Mouse (Mus musculus) embryonic facial prominence, embryonic 15.5 days (tissue): ENCODE results near the gene Slc35a3. TPM values are rescaled to one million over a fixed set of nuclear protein-coding genes. Genes with fewer than 3 reads are reported as not detected.

Experiments used
- ATAC-seq: fragments of 200-750 bp; cut with Nextera tagmentation; 2 replicates; pipeline ENCODE4 v1.8.0; 2017; ENCODE audit warnings: low read depth, moderate TSS enrichment; ENCODE audit not compliant: insufficient number of reproducible peaks, low FRiP score, low TSS enrichment
- H3K27ac ChIP-seq: fragments of 300-500 bp; sonication (generic); replicated peaks from 2 replicates; pipeline ENCODE4 v1.5.1; 2015; ENCODE audit warnings: mild to moderate bottlenecking, inconsistent platforms
- H3K27me3 ChIP-seq: fragments of 300-500 bp; sonication (generic); 2 replicates; pipeline ENCODE4 v1.6.1; 2015; ENCODE audit warnings: inconsistent platforms
- H3K36me3 ChIP-seq: fragments of 300-500 bp; sonication (generic); 2 replicates; pipeline ENCODE4 v1.6.1; 2015; ENCODE audit warnings: mild to moderate bottlenecking, inconsistent platforms
- H3K4me1 ChIP-seq: fragments of 300-500 bp; sonication (generic); 2 replicates; pipeline ENCODE4 v1.6.1; 2015; ENCODE audit warnings: inconsistent platforms
- H3K4me2 ChIP-seq: fragments of 300-500 bp; sonication (generic); replicated peaks from 2 replicates; pipeline ENCODE4 v1.6.1; 2015; ENCODE audit warnings: mild to moderate bottlenecking, inconsistent platforms
- H3K4me3 ChIP-seq: fragments of 300-500 bp; sonication (generic); replicated peaks from 2 replicates; pipeline ENCODE4 v1.5.1; 2015; ENCODE audit warnings: mild to moderate bottlenecking, inconsistent platforms
- H3K9ac ChIP-seq: fragments of 300-500 bp; sonication (generic); 2 replicates; pipeline ENCODE4 v1.6.1; 2015; ENCODE audit warnings: inconsistent platforms
- H3K9me3 ChIP-seq: fragments of 300-500 bp; sonication (generic); replicated peaks from 2 replicates; pipeline ENCODE4 v1.6.1; 2016; ENCODE audit warnings: inconsistent platforms
- WGBS: fragments of 180-500 bp; shearing (Covaris S2); methylation state at CpG from one replicate; pipeline ENCODE4 v1.1.7; 2015; 5-methylcytosine and 5-hydroxymethylcytosine counted together
- polyA plus RNA-seq: library from polyadenylated mRNA; unstranded; fragments of >200 nt; fragmentation: Nextera tagmentation; extraction: Ambion mirVana; gene quantifications from 2 replicates; pipeline ENCODE4 v1.2.1, GENCODE M21; 2015

Gene Slc35a3
- polyA plus RNA-seq, 1 experiment from 2014 or later: 12.1 TPM

- ATAC-seq: no peak
- Histone ChIP-seq H3K27ac (no peak overlapping the region), H3K36me3 (no peaks in the 10 kb centered on the region), H3K4me2 (no peak overlapping the region), H3K4me3 (no peak overlapping the region), H3K9ac (no peak overlapping the region), H3K9me3 (no peaks in the 10 kb centered on the region), H3K4me1 (no peaks in the 10 kb centered on the region), H3K27me3 (no peaks in the 10 kb centered on the region)
- 58% methylated on average over 10 of the region's 10 CpGs for WGBS
Observed at GRCm38 (mm10) chr3:116723496-116724481, 11.2 kb upstream of the Slc35a3 start.

- ATAC-seq: no peak
Observed at GRCm38 (mm10) chr3:116722980-116723379, 10.3 kb upstream of the Slc35a3 start.

DNA sequence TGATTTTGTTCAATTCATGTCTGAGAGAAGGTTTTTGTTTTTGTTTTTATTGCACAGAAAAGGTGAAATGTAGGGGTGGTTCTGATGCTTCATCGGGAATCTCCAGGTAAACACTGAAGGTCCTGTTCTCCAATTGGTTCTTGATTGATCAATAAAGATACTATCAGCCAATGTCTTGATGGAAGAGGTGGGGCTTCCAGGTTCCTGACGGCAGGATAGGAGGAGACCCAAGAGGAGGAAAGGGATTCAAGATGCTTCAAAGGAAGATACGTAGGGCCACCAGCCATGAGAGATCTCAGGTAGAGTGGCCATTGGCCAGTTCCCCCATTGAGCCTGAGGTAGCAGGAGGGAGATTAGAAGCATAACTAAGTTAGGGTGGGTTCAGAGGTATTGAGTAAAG is 6.3 kb upstream of the Slc35a3 start:
- H3K4me3 ChIP-seq: no peak overlapping the region
- WGBS: 64% methylated on average over 3 of the region's 3 CpGs
- no peak overlapping the region for H3K4me2 ChIP-seq
- no peaks in the 10 kb centered on the region for H3K27me3 ChIP-seq
- no peak for ATAC-seq
- no peaks in the 10 kb centered on the region for H3K4me1 ChIP-seq
- no peaks in the 10 kb centered on the region for H3K36me3 ChIP-seq
- no peak overlapping the region for H3K9ac ChIP-seq
- H3K27ac ChIP-seq: no peak overlapping the region
- H3K9me3 ChIP-seq: no peaks in the 10 kb centered on the region

More at GRCm38 (mm10) chr3:116722980-116723379, 10.3 kb upstream of the Slc35a3 start:
- H3K4me2 ChIP-seq: no peak overlapping the region
- no peak overlapping the region for H3K9ac ChIP-seq
- WGBS: 61% methylated on average over 4 of the region's 4 CpGs
- H3K4me3 ChIP-seq: no peak overlapping the region
- H3K27ac ChIP-seq: no peak overlapping the region
- no peaks in the 10 kb centered on the region for H3K9me3 ChIP-seq
- no peaks in the 10 kb centered on the region for H3K36me3 ChIP-seq
- H3K27me3 ChIP-seq: no peaks in the 10 kb centered on the region
- H3K4me1 ChIP-seq: no peaks in the 10 kb centered on the region

GRCm38 (mm10) chr3:116713031-116713430 is 400 bp upstream of the Slc35a3 start:
- 22% methylated on average over 5 of the region's 5 CpGs for WGBS
- ATAC-seq: no peak
- Histone ChIP-seq H3K4me1 (peaks cover 10% of the 10 kb centered on the region), H3K4me2 (peak overlapping the region; percentile 73), H3K9me3 (no peaks in the 10 kb centered on the region), H3K4me3 (peak overlapping the region; percentile 97), H3K9ac (0 out of 2 replicates have a peak overlapping the region, but pooled peaks have one; percentile 91), H3K27me3 (no peaks in the 10 kb centered on the region), H3K27ac (no peak overlapping the region), H3K36me3 (no peaks in the 10 kb centered on the region)

DNA sequence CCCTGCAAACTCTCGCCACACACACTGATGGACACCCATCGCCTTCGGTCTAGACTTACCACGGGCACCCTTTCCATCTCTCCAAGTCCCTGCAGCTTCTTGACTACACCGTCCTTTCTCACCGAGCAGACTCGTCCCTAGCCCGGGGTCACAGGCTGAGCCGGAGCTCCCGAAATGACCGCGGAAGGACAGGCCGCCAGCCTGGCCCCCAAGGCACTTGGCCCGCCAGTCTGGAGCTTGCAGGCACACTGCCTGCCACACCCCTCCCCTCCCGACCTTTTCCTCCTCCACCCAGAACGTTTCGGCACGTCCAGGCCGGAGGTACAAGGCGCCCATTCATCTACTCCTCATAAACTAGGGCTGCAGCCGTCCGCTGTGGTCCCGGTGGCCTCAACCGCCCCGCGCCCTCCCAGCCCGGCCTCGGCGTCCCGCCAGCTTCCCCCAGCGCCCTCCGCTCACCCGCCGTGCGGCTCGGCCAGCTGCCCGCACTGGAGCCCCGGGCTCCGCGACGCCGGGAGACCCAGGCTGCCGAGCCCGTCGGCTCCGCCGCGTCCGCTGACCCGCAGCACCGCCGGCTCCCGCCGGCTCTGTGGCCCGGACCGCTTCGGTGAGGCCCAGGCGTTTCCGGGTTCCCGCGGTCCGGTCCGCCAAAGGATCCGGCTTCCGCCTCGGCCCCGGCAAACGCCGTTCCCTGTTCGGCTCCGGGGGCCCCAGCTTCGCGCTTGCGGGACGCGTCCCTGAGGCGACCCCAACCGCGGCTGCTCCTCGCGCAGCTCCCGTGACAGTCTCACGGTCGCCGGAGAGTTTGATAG is 801 bp downstream of the Slc35a3 start:
- WGBS: under 1% methylated on average over 85 of the region's 85 CpGs
- ATAC-seq: peak; percentile 79
- H3K36me3 ChIP-seq: no peaks in the 10 kb centered on the region
- no peaks in the 10 kb centered on the region for H3K27me3 ChIP-seq
- H3K4me2 ChIP-seq: peak overlapping the region; percentile 73
- H3K9me3 ChIP-seq: no peaks in the 10 kb centered on the region
- peak overlapping the region; percentile 91 for H3K9ac ChIP-seq
- peaks cover 10% of the 10 kb centered on the region for H3K4me1 ChIP-seq
- H3K4me3 ChIP-seq: peak overlapping the region; percentile 97
- peak overlapping the region; percentile 78 for H3K27ac ChIP-seq

DNA sequence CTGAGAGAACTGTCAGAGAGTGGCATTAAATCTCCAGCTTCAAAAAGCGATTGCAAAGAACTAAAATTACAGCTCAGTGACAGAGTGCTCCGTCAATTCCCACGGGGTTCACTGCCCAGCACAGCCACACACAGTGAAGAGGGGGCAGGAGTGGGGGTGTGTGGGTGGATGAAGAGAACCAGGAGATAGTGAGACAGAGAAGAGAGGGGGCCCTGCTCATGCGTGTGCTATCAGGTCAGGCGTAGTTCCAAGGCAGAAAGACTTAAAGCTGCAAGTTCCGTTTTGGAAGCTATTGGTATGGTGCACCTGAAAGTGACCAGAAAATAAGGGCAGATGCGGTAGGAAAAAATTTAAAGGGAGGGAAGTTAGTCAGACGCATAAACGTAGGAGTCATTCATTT is 1.7 kb downstream of the Slc35a3 start:
- Histone ChIP-seq H3K4me1 (peaks cover 10% of the 10 kb centered on the region), H3K27ac (no peak overlapping the region), H3K9ac (no peak overlapping the region), H3K4me3 (peak overlapping the region; percentile 97), H3K36me3 (no peaks in the 10 kb centered on the region), H3K27me3 (no peaks in the 10 kb centered on the region), H3K9me3 (no peaks in the 10 kb centered on the region), H3K4me2 (peak overlapping the region; percentile 73)
- WGBS: 46% methylated on average over 9 of the region's 9 CpGs
- no peak for ATAC-seq

GRCm38 (mm10) chr3:116705637-116706204 is 6.9 kb downstream of the Slc35a3 start:
- H3K27ac ChIP-seq: no peak overlapping the region
- no peak overlapping the region for H3K9ac ChIP-seq
- H3K4me2 ChIP-seq: no peak overlapping the region
- H3K27me3 ChIP-seq: no peaks in the 10 kb centered on the region
- H3K4me1 ChIP-seq: peaks cover under 1% of the 10 kb centered on the region; the same call in 1 of the 2 replicates
- H3K4me3 ChIP-seq: no peak overlapping the region
- H3K9me3 ChIP-seq: no peaks in the 10 kb centered on the region
- no peaks in the 10 kb centered on the region for H3K36me3 ChIP-seq
- ATAC-seq: no peak
- WGBS: 86% methylated on average over 1 of the region's 1 CpGs

GRCm38 (mm10) chr3:116703835-116704234 is 8.8 kb downstream of the Slc35a3 start:
- Histone ChIP-seq H3K27me3 (no peaks in the 10 kb centered on the region), H3K4me1 (no peaks in the 10 kb centered on the region), H3K9ac (no peak overlapping the region), H3K9me3 (no peaks in the 10 kb centered on the region), H3K27ac (no peak overlapping the region), H3K4me2 (no peak overlapping the region), H3K36me3 (no peaks in the 10 kb centered on the region), H3K4me3 (no peak overlapping the region)
- ATAC-seq: no peak
- 91% methylated on average over 5 of the region's 5 CpGs for WGBS

GRCm38 (mm10) chr3:116702647-116703272 is 9.9 kb downstream of the Slc35a3 start:
- H3K4me1 ChIP-seq: no peaks in the 10 kb centered on the region
- no peaks in the 10 kb centered on the region for H3K27me3 ChIP-seq
- H3K4me3 ChIP-seq: no peak overlapping the region
- H3K4me2 ChIP-seq: no peak overlapping the region
- no peaks in the 10 kb centered on the region for H3K9me3 ChIP-seq
- H3K9ac ChIP-seq: no peak overlapping the region
- WGBS: 98% methylated on average over 1 of the region's 1 CpGs
- H3K27ac ChIP-seq: no peak overlapping the region
- ATAC-seq: no peak
- H3K36me3 ChIP-seq: no peaks in the 10 kb centered on the region

GRCm38 (mm10) chr3:116701601-116702000 is 11.0 kb downstream of the Slc35a3 start:
- no peaks in the 10 kb centered on the region for H3K27me3 ChIP-seq
- WGBS: 86% methylated on average over 4 of the region's 4 CpGs
- no peak overlapping the region for H3K4me3 ChIP-seq
- ATAC-seq: no peak
- H3K4me2 ChIP-seq: no peak overlapping the region
- no peaks in the 10 kb centered on the region for H3K4me1 ChIP-seq
- H3K9me3 ChIP-seq: no peaks in the 10 kb centered on the region
- no peaks in the 10 kb centered on the region for H3K36me3 ChIP-seq
- no peak overlapping the region for H3K27ac ChIP-seq
- no peak overlapping the region for H3K9ac ChIP-seq
